Mouse (Mus musculus): ENCODE results near the gene Rpf1. TPM values are rescaled to one million over a fixed set of nuclear protein-coding genes. Genes with fewer than 3 reads are reported as not detected.
A peak's percentile ranks its signal among the peaks of the same experiment; 100 is the strongest.

Gene Rpf1
- total and polyA plus RNA-seq, 2 experiments from 2014 or later: 17.8 to 27.3 TPM

- TF ChIP-seq EP300 (IDR thresholded peaks at IDR 0.05; ENCODE audit: low read depth) (no peak), CTCF (IDR thresholded peaks at IDR 0.05; ENCODE audit: low read depth) (no peak)
- no peaks in the 10 kb centered on the region for H3K9me3 ChIP-seq (replicated peaks; ENCODE audit: control insufficient read depth, low read length)
- peaks cover 26% of the 10 kb centered on the region for H3K36me3 ChIP-seq (replicated peaks; ENCODE audit: control insufficient read depth, insufficient read depth, low read length)
- H3K4me1 ChIP-seq (ENCODE audit: control insufficient read depth, insufficient read depth): peaks cover 3% of the 10 kb centered on the region; the same call in 1 of the 2 replicates
- H3K27ac ChIP-seq (ENCODE audit: low read depth): peak overlapping the region; percentile 96
- ATAC-seq (ENCODE audit: insufficient read depth, low read depth): no peak
- peak overlapping the region; percentile 71 for H3K9ac ChIP-seq (replicated peaks; ENCODE audit: low read depth, low read length)
- WGBS: 34% methylated on average over 5 of the region's 5 CpGs
- H3K4me2 ChIP-seq (ENCODE audit: low read depth, low read length): peak overlapping the region; percentile 72
- H3K4me3 ChIP-seq (ENCODE audit: low read depth, low read length): peak overlapping the region; percentile 75
- DNase-seq (ENCODE audit: low spot score): no peak
- no peaks in the 10 kb centered on the region for H3K27me3 ChIP-seq (ENCODE audit: control insufficient read depth, insufficient read depth, low read length)
Measured at GRCm38 (mm10) chr3:146520226-146520797, 917 bp downstream of the Rpf1 start.

DNA sequence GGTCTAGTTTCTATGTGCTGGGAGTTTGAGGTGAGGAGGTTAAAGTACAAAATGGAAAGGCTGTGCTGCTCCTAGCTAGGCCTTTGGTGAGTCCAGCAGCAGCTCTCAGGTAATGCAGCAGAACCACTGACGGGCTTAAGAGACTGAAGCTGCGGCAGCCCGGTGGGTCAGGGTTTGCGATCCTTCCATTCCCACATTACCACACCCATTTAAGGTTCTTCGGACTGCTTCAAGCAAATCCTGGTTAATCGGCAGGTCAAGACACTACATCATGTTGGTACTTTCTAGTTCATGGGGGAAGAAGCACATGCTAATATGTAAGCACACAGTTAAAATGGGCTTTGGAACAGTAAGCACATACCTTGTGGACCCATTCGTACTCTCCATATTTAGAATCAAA is 14.5 kb downstream of the Rpf1 start:
- H3K27ac ChIP-seq (ENCODE audit: low read depth): no peak overlapping the region
- peaks cover 65% of the 10 kb centered on the region for H3K36me3 ChIP-seq (replicated peaks; ENCODE audit: control insufficient read depth, insufficient read depth, low read length)
- H3K9me3 ChIP-seq (replicated peaks; ENCODE audit: control insufficient read depth, low read length): no peaks in the 10 kb centered on the region
- DNase-seq (ENCODE audit: low spot score) (no peak), ATAC-seq (ENCODE audit: insufficient read depth, low read depth) (no peak)
- 91% methylated on average over 7 of the region's 7 CpGs for WGBS
- H3K27me3 ChIP-seq (ENCODE audit: control insufficient read depth, insufficient read depth, low read length): no peaks in the 10 kb centered on the region
- H3K4me3 ChIP-seq (ENCODE audit: low read depth, low read length): no peak overlapping the region
- TF ChIP-seq CTCF (IDR thresholded peaks at IDR 0.05; ENCODE audit: low read depth) (no peak), EP300 (IDR thresholded peaks at IDR 0.05; ENCODE audit: low read depth) (no peak)
- peaks cover 10% of the 10 kb centered on the region for H3K4me1 ChIP-seq (ENCODE audit: control insufficient read depth, insufficient read depth)
- H3K9ac ChIP-seq (replicated peaks; ENCODE audit: low read depth, low read length): no peak overlapping the region
- H3K4me2 ChIP-seq (ENCODE audit: low read depth, low read length): no peak overlapping the region

DNA sequence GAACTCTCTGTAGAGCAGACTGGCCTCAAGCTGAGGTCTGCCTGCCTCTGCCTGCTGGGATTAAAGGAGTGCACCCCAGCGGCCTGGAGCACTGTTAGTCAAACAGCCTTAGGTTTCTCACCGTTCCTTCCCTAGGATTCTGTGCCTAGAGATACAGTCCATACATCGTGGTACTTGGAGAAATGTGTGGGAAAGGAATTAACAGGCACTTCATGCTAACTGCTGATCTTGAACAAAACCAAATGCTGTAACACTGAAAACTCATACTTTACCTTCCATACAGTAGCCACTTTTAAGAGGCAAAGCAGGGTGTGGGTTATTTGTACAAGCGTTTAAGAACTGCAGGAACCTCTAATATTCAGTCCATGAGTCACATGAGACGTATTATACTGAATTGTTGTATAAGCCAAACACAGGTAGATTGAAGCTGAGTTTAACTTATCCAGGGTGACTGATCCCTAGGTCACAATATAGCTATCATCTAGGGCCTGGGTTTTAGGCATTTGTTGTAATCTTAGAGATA is 19.6 kb downstream of the Rpf1 start:
- 26% methylated on average over 5 of the region's 5 CpGs for WGBS
- Histone ChIP-seq H3K9me3 (replicated peaks; ENCODE audit: control insufficient read depth, low read length) (no peaks in the 10 kb centered on the region), H3K9ac (replicated peaks; ENCODE audit: low read depth, low read length) (peak overlapping the region; percentile 94), H3K27ac (ENCODE audit: low read depth) (0 out of 2 replicates have a peak overlapping the region, but pooled peaks have one; percentile 40), H3K4me3 (ENCODE audit: low read depth, low read length) (peak overlapping the region; percentile 91), H3K36me3 (replicated peaks; ENCODE audit: control insufficient read depth, insufficient read depth, low read length) (peaks cover 21% of the 10 kb centered on the region), H3K4me1 (ENCODE audit: control insufficient read depth, insufficient read depth) (peaks cover 19% of the 10 kb centered on the region), H3K4me2 (ENCODE audit: low read depth, low read length) (peak overlapping the region; percentile 86), H3K27me3 (ENCODE audit: control insufficient read depth, insufficient read depth, low read length) (no peaks in the 10 kb centered on the region)
- no peak for DNase-seq (ENCODE audit: low spot score)
- ATAC-seq (ENCODE audit: insufficient read depth, low read depth): no peak
- no peak for TF ChIP-seq CTCF (IDR thresholded peaks at IDR 0.05; ENCODE audit: low read depth)
- TF ChIP-seq EP300 (IDR thresholded peaks at IDR 0.05; ENCODE audit: low read depth): no peak

DNA sequence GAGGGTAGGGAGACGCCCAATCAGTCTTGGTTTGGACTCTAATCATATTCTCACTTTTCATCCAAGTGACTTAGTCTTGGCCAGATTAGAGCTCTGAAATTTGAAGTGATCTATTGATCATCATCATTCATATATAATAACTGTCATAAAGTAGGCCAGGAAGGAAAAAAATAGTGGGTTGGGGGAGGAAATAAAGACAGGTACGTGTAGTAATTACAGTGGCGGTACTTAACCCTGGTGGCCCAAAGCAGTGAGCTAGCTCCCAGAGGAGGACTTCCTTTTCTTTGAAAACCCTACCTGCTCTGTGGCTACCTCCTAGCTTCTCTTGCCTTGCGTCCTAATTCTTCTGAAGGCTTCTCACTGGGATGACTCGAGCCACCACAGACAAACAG is 20.4 kb downstream of the Rpf1 start:
- H3K4me1 ChIP-seq (ENCODE audit: control insufficient read depth, insufficient read depth): peaks cover 19% of the 10 kb centered on the region
- H3K36me3 ChIP-seq (replicated peaks; ENCODE audit: control insufficient read depth, insufficient read depth, low read length): peaks cover 14% of the 10 kb centered on the region
- DNase-seq (ENCODE audit: low spot score): no peak
- no peak for TF ChIP-seq EP300 (IDR thresholded peaks at IDR 0.05; ENCODE audit: low read depth)
- TF ChIP-seq CTCF (IDR thresholded peaks at IDR 0.05; ENCODE audit: low read depth): no peak
- H3K27ac ChIP-seq (ENCODE audit: low read depth): peak overlapping the region; percentile 93
- peak overlapping the region; percentile 91 for H3K4me3 ChIP-seq (ENCODE audit: low read depth, low read length)
- H3K9ac ChIP-seq (replicated peaks; ENCODE audit: low read depth, low read length): peak overlapping the region; percentile 94
- H3K4me2 ChIP-seq (ENCODE audit: low read depth, low read length): peak overlapping the region; percentile 86
- H3K9me3 ChIP-seq (replicated peaks; ENCODE audit: control insufficient read depth, low read length): no peaks in the 10 kb centered on the region
- WGBS: 4% methylated on average over 5 of the region's 5 CpGs
- no peaks in the 10 kb centered on the region for H3K27me3 ChIP-seq (ENCODE audit: control insufficient read depth, insufficient read depth, low read length)
- ATAC-seq (ENCODE audit: insufficient read depth, low read depth): no peak

DNA sequence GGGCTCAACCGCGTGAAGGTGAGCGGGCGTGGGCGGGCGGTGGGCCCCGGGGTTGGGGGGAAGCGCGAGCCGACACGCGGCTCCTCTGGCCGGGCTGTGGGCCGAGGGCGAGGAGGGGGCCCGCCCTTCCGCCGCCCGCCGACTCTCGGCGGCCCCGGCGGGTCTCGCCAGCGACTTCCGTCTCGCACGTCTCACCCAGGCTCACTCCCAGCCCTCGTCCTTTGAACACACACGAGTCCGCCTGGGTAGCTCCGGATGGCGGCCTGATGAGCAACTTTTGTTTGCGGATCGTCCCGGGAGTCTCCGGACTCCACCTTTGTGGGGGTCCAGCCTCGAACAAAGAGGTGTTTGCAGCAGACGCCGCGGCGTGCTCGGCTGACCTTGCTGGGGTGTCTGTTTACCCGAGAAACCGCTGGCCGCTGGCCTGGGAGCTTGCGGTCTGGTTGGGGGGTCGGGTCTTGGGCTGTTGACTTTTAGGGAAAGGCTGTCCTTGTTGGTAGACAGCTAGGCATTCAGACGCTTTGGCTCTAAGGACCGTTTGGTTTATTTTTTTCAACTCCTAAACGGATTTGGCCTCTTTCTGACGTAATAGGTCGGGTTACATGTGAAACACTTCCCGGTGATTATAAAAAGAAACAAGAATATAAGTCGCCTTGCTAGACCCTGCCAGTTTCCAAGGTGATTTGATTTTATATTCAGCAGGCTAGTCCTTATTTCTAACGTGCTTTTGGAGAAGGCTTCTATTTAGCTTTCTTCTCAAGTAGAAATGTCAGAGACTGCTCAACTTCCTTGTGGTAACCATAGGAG is 21.0 kb downstream of the Rpf1 start:
- Histone ChIP-seq H3K27ac (ENCODE audit: low read depth) (peak overlapping the region; percentile 93), H3K36me3 (replicated peaks; ENCODE audit: control insufficient read depth, insufficient read depth, low read length) (peaks cover 8% of the 10 kb centered on the region), H3K9ac (replicated peaks; ENCODE audit: low read depth, low read length) (peak overlapping the region; percentile 94), H3K4me3 (ENCODE audit: low read depth, low read length) (peak overlapping the region; percentile 91), H3K9me3 (replicated peaks; ENCODE audit: control insufficient read depth, low read length) (no peaks in the 10 kb centered on the region), H3K4me1 (ENCODE audit: control insufficient read depth, insufficient read depth) (peaks cover 19% of the 10 kb centered on the region), H3K4me2 (ENCODE audit: low read depth, low read length) (peak overlapping the region; percentile 86), H3K27me3 (ENCODE audit: control insufficient read depth, insufficient read depth, low read length) (no peaks in the 10 kb centered on the region)
- ATAC-seq (ENCODE audit: insufficient read depth, low read depth): peak; percentile 75
- WGBS: under 1% methylated on average over 47 of the region's 57 CpGs
- TF ChIP-seq CTCF (IDR thresholded peaks at IDR 0.05; ENCODE audit: low read depth) (no peak), EP300 (IDR thresholded peaks at IDR 0.05; ENCODE audit: low read depth) (no peak)
- peak; percentile 46 for DNase-seq (ENCODE audit: low spot score)
